Mouse (Mus musculus): Measurements from ENCODE around the gene Wdr92. TPM values are rescaled to one million over a fixed set of nuclear protein-coding genes. Genes with fewer than 3 reads are reported as not detected.

The Wdr92 gene
- polyA plus RNA-seq, 1 experiment from 2014 or later, result 27.6 TPM

DNA sequence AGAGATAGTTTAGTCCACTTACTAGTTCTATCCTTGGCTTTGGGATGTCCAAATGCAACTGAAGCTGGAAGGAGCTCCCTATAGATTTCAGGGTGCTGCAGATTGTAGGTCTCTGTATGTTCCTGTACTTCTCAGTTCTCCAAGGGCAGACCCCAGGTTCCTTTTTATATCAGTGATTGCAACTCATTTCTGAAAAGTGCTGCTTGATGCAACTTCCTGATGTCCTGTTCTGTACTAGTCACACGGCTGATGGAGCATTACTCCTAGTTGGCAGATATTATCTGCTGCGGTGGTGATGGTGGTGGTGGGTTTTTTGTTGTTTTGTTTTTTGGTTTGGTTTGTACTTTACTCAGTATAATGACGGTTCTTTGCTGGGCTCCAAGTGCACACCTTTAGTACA is 1.2 kb upstream of the Wdr92 start:
- H3K4me3 ChIP-seq, result no peak overlapping the region
- H3K27ac ChIP-seq, result no peak overlapping the region
- WGBS, result 75% methylated on average over 3 of the region's 3 CpGs

DNA sequence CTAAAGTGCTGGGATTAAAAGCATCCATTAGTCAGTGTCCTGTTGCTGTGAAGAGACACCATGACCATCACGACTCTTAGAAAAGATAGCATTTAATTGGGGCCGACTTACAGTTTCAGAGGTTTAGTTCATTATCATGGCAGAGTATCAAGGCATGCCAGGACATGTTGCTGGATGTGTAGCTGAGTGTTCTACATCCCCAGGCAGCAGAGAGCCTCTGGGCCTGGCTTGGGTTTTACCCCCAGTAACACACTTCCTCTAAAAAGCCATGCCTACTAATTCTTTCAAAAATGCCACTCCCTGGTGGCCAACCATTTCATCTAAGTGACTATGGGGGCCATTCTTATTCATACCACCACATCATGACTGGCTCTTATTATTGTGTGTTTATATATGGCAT is 1.3 kb downstream of the Wdr92 start:
- peaks cover 6% of the 10 kb centered on the region; the same call in 1 of the 2 replicates for H3K36me3 ChIP-seq
- H3K27me3 ChIP-seq (ENCODE audit: insufficient read depth, poor library complexity, severe bottlenecking), result no peaks in the 10 kb centered on the region
- no peak for DNase-seq (ENCODE audit: low spot score)
- 90% methylated on average over 2 of the region's 2 CpGs for WGBS
- H3K27ac ChIP-seq, result no peak overlapping the region
- H3K4me3 ChIP-seq, result no peak overlapping the region
- no peaks in the 10 kb centered on the region for H3K4me1 ChIP-seq
- H3K9me3 ChIP-seq, result no peaks in the 10 kb centered on the region

More for the DNA sequence above, 1.2 kb upstream of the Wdr92 start:
- Histone ChIP-seq H3K9me3 (no peaks in the 10 kb centered on the region), H3K36me3 (peaks cover 6% of the 10 kb centered on the region; the same call in 1 of the 2 replicates), H3K4me1 (no peaks in the 10 kb centered on the region), H3K27me3 (ENCODE audit: insufficient read depth, poor library complexity, severe bottlenecking) (no peaks in the 10 kb centered on the region)
- DNase-seq (ENCODE audit: low spot score), result no peak

DNA sequence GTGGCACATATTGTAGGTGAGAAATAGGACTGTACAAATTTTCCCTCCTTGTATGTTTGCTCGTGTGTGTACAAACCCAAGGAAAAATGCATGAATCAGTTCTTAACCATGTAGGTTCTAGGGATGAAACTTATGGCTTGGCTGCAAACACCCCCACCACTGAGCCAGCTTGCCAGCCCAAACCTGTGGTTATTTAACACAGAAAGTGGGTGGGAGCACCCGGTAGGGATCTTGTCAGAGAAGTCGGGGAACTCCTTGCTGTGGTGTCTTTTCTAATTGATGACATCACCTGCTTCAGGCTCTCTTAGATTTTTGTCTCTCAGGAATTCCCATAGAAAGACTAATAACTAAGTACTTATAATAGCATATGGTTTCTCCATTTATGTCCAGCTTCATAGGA is 5.7 kb downstream of the Wdr92 start:
- peaks cover 11% of the 10 kb centered on the region; the same call in 1 of the 2 replicates for H3K36me3 ChIP-seq
- WGBS, result 81% methylated on average over 3 of the region's 3 CpGs

DNA sequence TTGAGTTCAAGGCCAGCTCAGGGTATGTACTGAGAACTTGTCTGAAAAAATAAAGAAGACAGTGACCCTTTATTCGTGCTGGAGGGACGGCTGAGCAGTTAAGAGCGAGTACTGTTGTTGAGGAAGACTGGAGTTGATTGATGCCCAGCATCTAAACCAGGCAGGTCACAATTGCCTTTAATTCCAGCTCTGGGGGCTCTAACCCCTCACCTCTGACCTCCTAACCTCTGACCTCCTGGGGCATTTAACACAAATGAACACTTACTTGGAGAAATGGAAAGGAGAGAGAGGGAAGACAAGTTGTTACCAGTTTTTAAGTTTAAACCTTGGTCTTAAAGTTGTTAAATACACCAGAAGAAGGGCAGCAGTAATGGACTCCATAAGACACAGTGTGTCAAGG is 6.9 kb downstream of the Wdr92 start:
- no peaks in the 10 kb centered on the region for H3K9me3 ChIP-seq
- H3K36me3 ChIP-seq, result peaks cover 5% of the 10 kb centered on the region; the same call in 1 of the 2 replicates
- H3K4me3 ChIP-seq, result no peak overlapping the region
- H3K4me1 ChIP-seq, result no peaks in the 10 kb centered on the region
- H3K27ac ChIP-seq, result no peak overlapping the region
- no peak for DNase-seq (ENCODE audit: low spot score)
- 79% methylated on average over 3 of the region's 3 CpGs for WGBS
- H3K27me3 ChIP-seq (ENCODE audit: insufficient read depth, poor library complexity, severe bottlenecking), result no peaks in the 10 kb centered on the region

More for the DNA sequence above, 5.7 kb downstream of the Wdr92 start:
- H3K9me3 ChIP-seq, result no peaks in the 10 kb centered on the region
- no peaks in the 10 kb centered on the region for H3K4me1 ChIP-seq
- H3K4me3 ChIP-seq, result no peak overlapping the region
- no peak for DNase-seq (ENCODE audit: low spot score)
- H3K27ac ChIP-seq, result no peak overlapping the region
- H3K27me3 ChIP-seq (ENCODE audit: insufficient read depth, poor library complexity, severe bottlenecking), result no peaks in the 10 kb centered on the region

GRCm38 (mm10) chr11:17192151-17192844 is 10.4 kb downstream of the Wdr92 start:
- Histone ChIP-seq H3K36me3 (peaks cover 37% of the 10 kb centered on the region), H3K27ac (no peak overlapping the region), H3K9me3 (no peaks in the 10 kb centered on the region), H3K4me1 (no peaks in the 10 kb centered on the region), H3K27me3 (ENCODE audit: insufficient read depth, poor library complexity, severe bottlenecking) (no peaks in the 10 kb centered on the region), H3K4me3 (no peak overlapping the region)
- DNase-seq (ENCODE audit: low spot score), result no peak
- WGBS, result 76% methylated on average over 9 of the region's 9 CpGs

GRCm38 (mm10) chr11:17199170-17199569 is 17.3 kb downstream of the Wdr92 start:
- DNase-seq (ENCODE audit: low spot score), result no peak
- Histone ChIP-seq H3K9me3 (no peaks in the 10 kb centered on the region), H3K27ac (no peak overlapping the region), H3K4me1 (no peaks in the 10 kb centered on the region), H3K27me3 (ENCODE audit: insufficient read depth, poor library complexity, severe bottlenecking) (no peaks in the 10 kb centered on the region), H3K36me3 (peaks cover 59% of the 10 kb centered on the region), H3K4me3 (no peak overlapping the region)
- WGBS, result 90% methylated on average over 5 of the region's 5 CpGs

GRCm38 (mm10) chr11:17199840-17200501 is 18.1 kb downstream of the Wdr92 start:
- Histone ChIP-seq H3K4me1 (no peaks in the 10 kb centered on the region), H3K4me3 (no peak overlapping the region), H3K27me3 (ENCODE audit: insufficient read depth, poor library complexity, severe bottlenecking) (no peaks in the 10 kb centered on the region), H3K36me3 (peaks cover 54% of the 10 kb centered on the region), H3K27ac (no peak overlapping the region), H3K9me3 (no peaks in the 10 kb centered on the region)
- DNase-seq (ENCODE audit: low spot score), result no peak
- 88% methylated on average over 3 of the region's 3 CpGs for WGBS

- no peak overlapping the region for H3K27ac ChIP-seq
- no peaks in the 10 kb centered on the region for H3K27me3 ChIP-seq (ENCODE audit: insufficient read depth, poor library complexity, severe bottlenecking)
- H3K36me3 ChIP-seq, result peaks cover 48% of the 10 kb centered on the region
- H3K4me3 ChIP-seq, result no peak overlapping the region
- WGBS, result 94% methylated on average over 4 of the region's 4 CpGs
- H3K4me1 ChIP-seq, result no peaks in the 10 kb centered on the region
- DNase-seq (ENCODE audit: low spot score), result no peak
- no peaks in the 10 kb centered on the region for H3K9me3 ChIP-seq
Measured at GRCm38 (mm10) chr11:17200936-17201335, 19.0 kb downstream of the Wdr92 start.

DNA sequence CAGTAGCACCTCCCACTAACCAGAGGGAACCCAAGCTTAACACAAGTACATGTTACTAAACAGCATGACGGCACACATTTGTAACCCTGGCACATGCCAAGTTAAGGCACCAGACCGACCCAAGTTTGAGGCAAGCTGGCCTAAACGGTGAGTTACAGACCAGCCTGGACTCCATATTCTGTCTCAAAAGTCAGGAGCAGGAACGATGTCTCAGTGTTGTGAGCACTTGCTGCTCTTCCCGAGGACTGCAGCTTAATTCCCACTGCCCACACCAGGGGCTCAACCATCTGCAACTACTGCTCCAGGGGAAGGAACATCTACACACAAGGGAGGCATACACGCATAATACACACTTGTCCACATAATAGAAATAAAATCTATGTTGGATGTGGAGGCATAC is 20.6 kb downstream of the Wdr92 start:
- Histone ChIP-seq H3K27ac (no peak overlapping the region), H3K36me3 (peaks cover 45% of the 10 kb centered on the region), H3K4me1 (no peaks in the 10 kb centered on the region), H3K9me3 (no peaks in the 10 kb centered on the region), H3K4me3 (no peak overlapping the region), H3K27me3 (ENCODE audit: insufficient read depth, poor library complexity, severe bottlenecking) (no peaks in the 10 kb centered on the region)
- no peak for DNase-seq (ENCODE audit: low spot score)
- WGBS, result 86% methylated on average over 6 of the region's 6 CpGs

DNA sequence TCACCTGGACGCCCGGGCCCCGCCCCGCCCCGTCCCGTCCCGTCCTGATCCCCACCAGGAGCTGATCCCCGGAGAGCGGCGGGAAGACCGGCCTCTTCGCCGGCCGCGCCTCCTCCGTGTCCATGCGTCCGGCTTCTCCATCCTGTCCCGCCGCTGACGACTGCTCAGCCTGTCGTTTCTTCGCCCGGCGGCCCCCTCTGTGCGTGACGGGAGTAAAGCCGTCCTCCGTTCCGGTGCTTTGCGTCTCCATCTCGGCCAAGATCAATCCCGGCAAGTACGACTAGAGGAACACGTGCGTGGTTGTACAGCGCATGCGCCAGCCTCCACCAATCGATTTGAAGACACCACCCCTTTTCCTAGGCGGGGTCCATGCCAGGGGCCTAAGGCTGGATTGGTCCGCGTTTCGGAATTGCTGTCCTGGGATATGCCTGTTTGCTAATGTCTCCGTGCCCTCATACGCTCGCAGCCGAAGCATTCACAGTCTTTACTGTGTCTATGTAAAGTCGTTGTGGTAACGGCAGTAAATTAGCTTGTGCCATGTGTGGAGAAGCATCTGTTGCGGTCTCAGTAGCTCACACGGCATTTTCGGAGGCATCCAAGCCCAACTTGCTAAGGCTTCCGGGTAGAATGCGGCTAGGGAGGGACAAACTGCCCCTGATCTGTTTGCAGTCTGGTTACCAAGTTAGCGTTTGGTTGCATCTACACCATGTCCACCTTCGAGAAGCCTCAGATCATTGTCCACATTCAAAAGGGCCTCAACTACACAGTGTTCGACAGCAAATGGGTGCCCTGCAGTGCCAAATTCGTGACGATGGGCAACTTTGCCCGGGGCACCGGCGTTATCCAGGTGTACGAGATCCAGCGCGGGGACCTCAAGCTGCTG is 29.6 kb downstream of the Wdr92 start, which contains the start of gene Pno1:
Gene Pno1, minus strand, starts transcription at position 311 of the 883 bp plus-strand sequence.
- Histone ChIP-seq H3K36me3 (peaks cover 22% of the 10 kb centered on the region), H3K9me3 (no peaks in the 10 kb centered on the region), H3K27me3 (ENCODE audit: insufficient read depth, poor library complexity, severe bottlenecking) (no peaks in the 10 kb centered on the region), H3K4me1 (peaks cover 14% of the 10 kb centered on the region), H3K4me3 (peak within 1 kb of the TSS; percentile 84), H3K27ac (peak within 1 kb of the TSS; percentile 94)
- peak; percentile 98 for DNase-seq (ENCODE audit: low spot score)
- under 1% methylated on average over 65 of the region's 65 CpGs for WGBS

DNA sequence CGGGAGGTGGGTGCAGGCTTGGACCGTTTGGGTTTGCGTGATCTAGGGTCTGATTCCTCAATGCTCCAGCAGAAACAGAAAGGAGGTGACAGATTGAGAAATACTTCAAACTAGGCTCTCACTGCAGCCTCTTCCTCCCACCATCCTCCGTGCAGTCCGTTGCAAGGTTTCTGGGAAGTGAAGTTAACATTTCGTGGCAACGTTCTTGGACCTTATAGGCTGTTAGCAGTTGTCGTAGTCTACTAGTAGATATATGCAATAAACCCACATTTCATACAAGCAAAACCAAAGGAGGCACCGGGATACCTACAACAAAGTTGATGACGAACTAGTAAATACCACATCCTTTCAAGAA is 30.2 kb downstream of the Wdr92 start:
- 3% methylated on average over 10 of the region's 10 CpGs for WGBS
- Histone ChIP-seq H3K36me3 (peaks cover 19% of the 10 kb centered on the region), H3K4me1 (peaks cover 14% of the 10 kb centered on the region), H3K4me3 (peak overlapping the region; percentile 84), H3K27ac (peak overlapping the region; percentile 94), H3K9me3 (no peaks in the 10 kb centered on the region), H3K27me3 (ENCODE audit: insufficient read depth, poor library complexity, severe bottlenecking) (no peaks in the 10 kb centered on the region)
- no peak for DNase-seq (ENCODE audit: low spot score)

DNA sequence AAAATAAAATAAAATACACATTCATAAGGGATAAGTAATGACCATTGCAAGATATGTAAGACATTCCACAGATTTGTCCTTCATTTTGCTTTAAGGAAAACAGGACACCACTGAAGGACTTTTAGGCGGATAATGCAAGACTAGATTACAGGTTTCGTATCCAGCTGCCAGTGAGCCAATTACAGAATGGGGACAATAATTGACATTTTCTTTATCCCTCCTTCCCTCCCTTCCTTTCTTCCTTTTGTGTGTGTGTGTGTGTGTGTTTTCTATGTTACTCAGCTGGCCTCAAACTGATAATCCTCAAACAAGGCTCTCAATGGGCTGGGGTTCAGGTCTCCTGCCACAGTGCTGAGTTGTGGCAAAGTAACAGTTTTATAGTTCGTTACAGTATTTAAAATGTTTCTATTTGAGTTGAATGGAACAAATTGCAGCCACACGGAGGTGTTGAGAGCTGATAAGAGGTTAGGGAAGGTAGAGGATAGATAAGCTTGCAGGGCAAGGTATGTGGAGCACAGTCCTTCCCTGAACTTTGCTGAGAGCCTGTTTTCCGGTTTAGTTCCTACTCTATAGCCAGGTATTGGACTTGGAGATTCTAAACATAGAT is 31.1 kb downstream of the Wdr92 start:
- H3K27me3 ChIP-seq (ENCODE audit: insufficient read depth, poor library complexity, severe bottlenecking), result no peaks in the 10 kb centered on the region
- H3K9me3 ChIP-seq, result no peaks in the 10 kb centered on the region
- peak overlapping the region; percentile 84 for H3K4me3 ChIP-seq
- H3K4me1 ChIP-seq, result peaks cover 14% of the 10 kb centered on the region
- WGBS, result 51% methylated on average over 5 of the region's 5 CpGs
- H3K36me3 ChIP-seq, result peaks cover 12% of the 10 kb centered on the region
- H3K27ac ChIP-seq, result no peak overlapping the region
- DNase-seq (ENCODE audit: low spot score), result no peak
